9 mouse cellular contexts compared by ENCODE assay signal in genomic region chr6:99669481-99670325, GRCm38 (mm10). TPM values are rescaled to one million over a fixed set of nuclear protein-coding genes. Genes with fewer than 3 reads are reported as not detected.
DNase-seq lines count a peak whose midpoint lies in the region; ATAC-seq lines count a peak whose summit lies in the region.
"Had no signal": no experiment of that assay in that cellular context is flagged by ENCODE, and none has a peak within 500 bp of the region (broad histone marks: within the 10 kb centered on the region; RNA-seq: fewer than 3 reads in every experiment).

No protein-coding gene starts in this region.

- peak; percentile 29 for DNase-seq in ZHBTc4 (ENCODE audit: low read depth, low spot score)
- peak; percentile 71 for DNase-seq in forebrain, embryonic 10.5 days (ENCODE audit: extremely low spot score, low spot score)
- peak; percentile 42 to 72 for DNase-seq in kidney, postnatal 25 days
- peak; percentile 89 for DNase-seq in midbrain, embryonic 11.5 days (ENCODE audit: low spot score, missing footprints)
- DNase-seq in lung, adult 18-20 months: no peak
- no peak for DNase-seq in limb, embryonic 10.5 days (ENCODE audit: low spot score)
- DNase-seq in lung, postnatal 25 days (ENCODE audit: low spot score): no peak
- DNase-seq: lung, embryonic 14.5 days had no signal

- ATAC-seq in midbrain, embryonic 11.5 days (ENCODE audit: low FRiP score): peak; percentile 64
- no peak for ATAC-seq in activated CD4-positive, CD25-positive, alpha-beta regulatory T cell, adult 4 months

- WGBS in forebrain, embryonic 10.5 days: 28% methylated on average over 5 of the region's 5 CpGs
- 28% methylated on average over 5 of the region's 5 CpGs for WGBS in midbrain, embryonic 11.5 days
- WGBS in limb, embryonic 10.5 days: 41% methylated on average over 5 of the region's 5 CpGs

- no peaks in the 10 kb centered on the region for H3K9me3 ChIP-seq in forebrain, embryonic 10.5 days
- no peaks in the 10 kb centered on the region for H3K9me3 ChIP-seq in midbrain, embryonic 11.5 days (ENCODE audit: control insufficient read depth, low read length)
- no peaks in the 10 kb centered on the region for H3K9me3 ChIP-seq in limb, embryonic 10.5 days (replicated peaks)

- H3K4me1 ChIP-seq in forebrain, embryonic 10.5 days: peaks cover 70% of the 10 kb centered on the region
- peaks cover 20% of the 10 kb centered on the region for H3K4me1 ChIP-seq in midbrain, embryonic 11.5 days (ENCODE audit: control insufficient read depth, insufficient read depth, low read length)
- peaks cover 39% of the 10 kb centered on the region for H3K4me1 ChIP-seq in limb, embryonic 10.5 days

- H3K27me3 ChIP-seq in forebrain, embryonic 10.5 days (ENCODE audit: poor library complexity, severe bottlenecking): peaks cover 38% of the 10 kb centered on the region
- peaks cover 11% of the 10 kb centered on the region for H3K27me3 ChIP-seq in midbrain, embryonic 11.5 days (ENCODE audit: control insufficient read depth, insufficient read depth, low read length)
- H3K27me3 ChIP-seq in limb, embryonic 10.5 days (ENCODE audit: low read depth, poor library complexity, severe bottlenecking): peaks cover 15% of the 10 kb centered on the region; the same call in 1 of the 2 replicates

- 0 out of 2 replicates have a peak overlapping the region, but pooled peaks have one; percentile 0 for H3K4me3 ChIP-seq in forebrain, embryonic 10.5 days
- no peak overlapping the region for H3K4me3 ChIP-seq in midbrain, embryonic 11.5 days (ENCODE audit: low read depth, low read length)
- no peak overlapping the region for H3K4me3 ChIP-seq in limb, embryonic 10.5 days

- no peaks in the 10 kb centered on the region for H3K36me3 ChIP-seq in forebrain, embryonic 10.5 days (replicated peaks)
- H3K36me3 ChIP-seq in midbrain, embryonic 11.5 days (ENCODE audit: control insufficient read depth, insufficient read depth, low read length): no peaks in the 10 kb centered on the region
- H3K36me3 ChIP-seq in limb, embryonic 10.5 days: no peaks in the 10 kb centered on the region

- H3K27ac ChIP-seq in forebrain, embryonic 10.5 days: peak overlapping the region; percentile 41; the same call in 1 of the 2 replicates
- peak overlapping the region; percentile 14; the same call in 1 of the 2 replicates for H3K27ac ChIP-seq in midbrain, embryonic 11.5 days (ENCODE audit: low read depth, low read length)
- H3K27ac ChIP-seq in limb, embryonic 10.5 days: no peak overlapping the region

- H3K4me2 ChIP-seq in midbrain, embryonic 11.5 days: peak overlapping the region; percentile 7; the same call in 1 of the 2 replicates
- H3K4me2 ChIP-seq: lung, embryonic 14.5 days had no signal

- no peak overlapping the region for H3K9ac ChIP-seq in midbrain, embryonic 11.5 days (ENCODE audit: low read length)
- H3K9ac ChIP-seq: lung, embryonic 14.5 days had no signal

RNA-seq across cellular contexts. Expression of gene Gm20696, which starts 3.1 kb away (rescaled TPM):
- polyA plus RNA-seq in forebrain, embryonic 10.5 days (2016; fragmentation: Nextera tagmentation; extraction: Ambion mirVana): 2.7 and 3.6 TPM in 2 replicates
- polyA plus RNA-seq in midbrain, embryonic 11.5 days (2014; fragmentation: Nextera tagmentation; extraction: Ambion mirVana): 2.5 and 3.4 TPM in 2 replicates
- 2.4 and 3.2 TPM in 2 replicates for polyA plus RNA-seq in limb, embryonic 10.5 days (2016; fragmentation: Nextera tagmentation; extraction: Ambion mirVana)
- 10 to 100 TPM; 11.9 to 13.1 TPM for polyA plus RNA-seq in activated CD4-positive, CD25-positive, alpha-beta regulatory T cell, adult 4 months (2017; shearing (Covaris generic))

RNA-seq across cellular contexts. Expression of gene Eif4e3, which starts 3.1 kb away (rescaled TPM):
- 12.7 and 13.4 TPM in 2 replicates for polyA plus RNA-seq in forebrain, embryonic 10.5 days (2016; fragmentation: Nextera tagmentation; extraction: Ambion mirVana)
- 16.2 and 17.5 TPM in 2 replicates for polyA plus RNA-seq in midbrain, embryonic 11.5 days (2014; fragmentation: Nextera tagmentation; extraction: Ambion mirVana)
- polyA plus RNA-seq in limb, embryonic 10.5 days (2016; fragmentation: Nextera tagmentation; extraction: Ambion mirVana): 11.1 and 14.6 TPM in 2 replicates
- polyA plus RNA-seq in activated CD4-positive, CD25-positive, alpha-beta regulatory T cell, adult 4 months (2017; shearing (Covaris generic)): 10 to 100 TPM; 33.8 to 35.1 TPM

RNA-seq across cellular contexts. Expression of gene Gpr27, which starts 22.8 kb away (rescaled TPM):
- polyA plus RNA-seq in forebrain, embryonic 10.5 days (2016; fragmentation: Nextera tagmentation; extraction: Ambion mirVana): 1.3 and 1.5 TPM in 2 replicates
- polyA plus RNA-seq in midbrain, embryonic 11.5 days (2014; fragmentation: Nextera tagmentation; extraction: Ambion mirVana): 3.0 and 3.8 TPM in 2 replicates
- polyA plus RNA-seq in limb, embryonic 10.5 days (2016; fragmentation: Nextera tagmentation; extraction: Ambion mirVana): 1.0 and 1.1 TPM in 2 replicates
- not detected for polyA plus RNA-seq in activated CD4-positive, CD25-positive, alpha-beta regulatory T cell, adult 4 months (2017; shearing (Covaris generic))

RNA-seq across cellular contexts. Expression of gene Prok2, which starts 56.5 kb away (rescaled TPM):
- 0.73 and 1.2 TPM in 2 replicates for polyA plus RNA-seq in forebrain, embryonic 10.5 days (2016; fragmentation: Nextera tagmentation; extraction: Ambion mirVana)
- not detected in 2 replicates for polyA plus RNA-seq in midbrain, embryonic 11.5 days (2014; fragmentation: Nextera tagmentation; extraction: Ambion mirVana)
- polyA plus RNA-seq in limb, embryonic 10.5 days (2016; fragmentation: Nextera tagmentation; extraction: Ambion mirVana): not detected in 2 replicates
- not detected for polyA plus RNA-seq in activated CD4-positive, CD25-positive, alpha-beta regulatory T cell, adult 4 months (2017; shearing (Covaris generic))

Comparison
In these comparisons a context has a peak if more than half of its experiments do, and no peak if none do; other contexts are left out.
1. DNase-seq: peak in ZHBTc4 (single experiment), forebrain, embryonic 10.5 days (single experiment), kidney, postnatal 25 days (2 of 2) and midbrain, embryonic 11.5 days (single experiment); none in lung, adult 18-20 months (0 of 2), limb, embryonic 10.5 days (single experiment) and lung, postnatal 25 days (single experiment).